Mouse (Mus musculus) neutrophil, adult 83 days (primary cell): Measurements from ENCODE around the gene Osbpl11. TPM values are rescaled to one million over a fixed set of nuclear protein-coding genes. Genes with fewer than 3 reads are reported as not detected.

Source experiments
- total RNA-seq, 2 experiments: library from RNA; stranded (reverse); gene quantifications; one replicate each; pipeline ENCODE4 v1.2.4; 2023

Osbpl11 gene
- 10 to 100 TPM; 32.7 to 34.7 TPM for total RNA-seq

GRCm38 (mm10) chr16:33184901-33185260 lies at the start of gene Osbpl11:
Gene Osbpl11, plus strand, starts transcription at chr16:33185071.

GRCm38 (mm10) chr16:33251194-33252051 lies 66.6 kb downstream of the Osbpl11 start, which contains the start of gene Snx4:
Gene Snx4, plus strand, starts transcription at chr16:33251442.

Other genes starting within 250 kb of the Osbpl11 start
- gene Iqcg, start 128.9 kb upstream of the Osbpl11 start, total RNA-seq = not detected
- 100 to 1,000 TPM; 381 to 384 TPM for gene Rpl35a, start 128.6 kb upstream of the Osbpl11 start, total RNA-seq
- gene Lmln, start 122.5 kb upstream of the Osbpl11 start, total RNA-seq = 1 to 10 TPM; 7.6 to 7.9 TPM
- 10 to 100 TPM; 40.7 to 45.2 TPM for gene Snx4, start 66.4 kb downstream of the Osbpl11 start, total RNA-seq
- gene Zfp148, start 195.8 kb downstream of the Osbpl11 start, total RNA-seq = 10 to 100 TPM; 39.8 to 41.8 TPM